Mouse (Mus musculus) frontal cortex, postnatal 10 days (tissue): ENCODE measurements around the gene Pgc.

Experiments used
- DNase-seq, 2 experiments: peaks; one replicate each; pipeline ENCODE4 v3.0.0; 2022; ENCODE audit warnings: low spot score in 2 of 2, mixed read lengths in 1 of 2

Gene Pgc

GRCm38 (mm10) chr17:47708972-47709371, 17.7 kb upstream of the Pgc start:
- DNase-seq: no peak

- no peak for DNase-seq
Measured at GRCm38 (mm10) chr17:47710036-47710435, 16.6 kb upstream of the Pgc start.

GRCm38 (mm10) chr17:47711883-47712282, 14.8 kb upstream of the Pgc start:
- DNase-seq: no peak

- no peak for DNase-seq
Measured at GRCm38 (mm10) chr17:47712889-47713571, 13.6 kb upstream of the Pgc start.

- DNase-seq: no peak
Measured at GRCm38 (mm10) chr17:47715037-47715436, 11.6 kb upstream of the Pgc start.

GRCm38 (mm10) chr17:47721183-47721582, 5.5 kb upstream of the Pgc start:
- DNase-seq: no peak

- DNase-seq: no peak
Measured at GRCm38 (mm10) chr17:47730633-47731575, 4.3 kb downstream of the Pgc start.

GRCm38 (mm10) chr17:47735553-47736100, 9.0 kb downstream of the Pgc start:
- DNase-seq: no peak

- DNase-seq: peak; percentile 88 to 95
Measured at GRCm38 (mm10) chr17:47736856-47737255, 10.2 kb downstream of the Pgc start, which contains the start of gene Tfeb. Gene Tfeb, plus strand, starts transcription at chr17:47737030.

GRCm38 (mm10) chr17:47737271-47738065, 10.8 kb downstream of the Pgc start:
- DNase-seq: peak; percentile 72 to 74

GRCm38 (mm10) chr17:47738066-47738878, 11.6 kb downstream of the Pgc start:
- DNase-seq: peak; percentile 22 to 27

- DNase-seq: no peak
Measured at GRCm38 (mm10) chr17:47738879-47739798, 12.5 kb downstream of the Pgc start.

- DNase-seq: no peak
Measured at GRCm38 (mm10) chr17:47740186-47740585, 13.5 kb downstream of the Pgc start.

- DNase-seq: no peak
Measured at GRCm38 (mm10) chr17:47742991-47743734, 16.5 kb downstream of the Pgc start.

- no peak for DNase-seq
Measured at GRCm38 (mm10) chr17:47744086-47744485, 17.4 kb downstream of the Pgc start.

- DNase-seq: no peak
Measured at GRCm38 (mm10) chr17:47744746-47745368, 18.2 kb downstream of the Pgc start.

GRCm38 (mm10) chr17:47748791-47749553, 22.3 kb downstream of the Pgc start:
- no peak for DNase-seq

GRCm38 (mm10) chr17:47749626-47750025, 23.0 kb downstream of the Pgc start:
- no peak for DNase-seq
